Mouse (Mus musculus) left cerebral cortex, postnatal 10 days (tissue): ENCODE data around the gene 4930544D05Rik. TPM values are rescaled to one million over a fixed set of nuclear protein-coding genes. Genes with fewer than 3 reads are reported as not detected.

ENCODE experiments used
- total RNA-seq, 2 experiments: library from RNA; stranded (reverse); gene quantifications; 2 replicates each; pipeline ENCODE4 v1.2.3; 2021

The 4930544D05Rik gene
- total RNA-seq, 2 experiments from 2014 or later, result 0.45 to 1.1 TPM

Other genes starting within 250 kb of the 4930544D05Rik start
- 10 to 100 TPM; 48.1 to 48.6 TPM for gene Pelp1, start 205.8 kb upstream of the 4930544D05Rik start, total RNA-seq
- gene Arrb2, start 183.2 kb upstream of the 4930544D05Rik start, total RNA-seq, result 10 to 100 TPM; 75.3 to 76.9 TPM
- 10 to 100 TPM; 20.7 to 23.1 TPM for gene Med11, start 163.9 kb upstream of the 4930544D05Rik start, total RNA-seq
- 1 to 10 TPM; 1.0 to 1.1 TPM for gene Zmynd15, start 156.4 kb upstream of the 4930544D05Rik start, total RNA-seq
- under 1 TPM; 0.69 to 0.71 TPM for gene Cxcl16, start 155.9 kb upstream of the 4930544D05Rik start, total RNA-seq
- gene Tm4sf5, start 110.6 kb upstream of the 4930544D05Rik start, total RNA-seq, result 1 to 10 TPM; 1.4 to 1.5 TPM
- gene Vmo1, start 101.2 kb upstream of the 4930544D05Rik start, total RNA-seq, result not detected
- not detected for gene Gltpd2, start 96.7 kb upstream of the 4930544D05Rik start, total RNA-seq
- 100 to 1,000 TPM; 218 to 220 TPM for gene Psmb6, start 90.5 kb upstream of the 4930544D05Rik start, total RNA-seq
- gene Gm40193, start 82.9 kb upstream of the 4930544D05Rik start, total RNA-seq, result not detected
- gene Pld2, start 75.8 kb upstream of the 4930544D05Rik start, total RNA-seq, result 10 to 100 TPM; 21.4 to 24.5 TPM
- 100 to 1,000 TPM; 252 to 262 TPM for gene Mink1, start 53.0 kb upstream of the 4930544D05Rik start, total RNA-seq
- under 1 TPM in 1 of 2 experiments, not detected in 1; 0.75 TPM for gene Chrne, start 3.4 kb downstream of the 4930544D05Rik start, total RNA-seq
- not detected for gene Gp1ba, start 23.3 kb downstream of the 4930544D05Rik start, total RNA-seq
- gene Rnf167, start 31.4 kb downstream of the 4930544D05Rik start, total RNA-seq, result 10 to 100 TPM; 62.2 to 62.7 TPM
- 100 to 1,000 TPM; 112 to 121 TPM for gene Slc25a11, start 31.6 kb downstream of the 4930544D05Rik start, total RNA-seq
- gene Pfn1, start 38.8 kb downstream of the 4930544D05Rik start, total RNA-seq, result 100 to 1,000 TPM; 286 to 295 TPM
- 10 to 100 TPM in 1 of 2 experiments, 1 to 10 TPM in 1; 9.2 to 10.9 TPM for gene Eno3, start 41.4 kb downstream of the 4930544D05Rik start, total RNA-seq
- gene Spag7, start 53.6 kb downstream of the 4930544D05Rik start, total RNA-seq, result 10 to 100 TPM; 50.1 to 52.9 TPM
- 100 to 1,000 TPM; 151 to 152 TPM for gene Camta2, start 72.3 kb downstream of the 4930544D05Rik start, total RNA-seq
- gene Inca1, start 84.3 kb downstream of the 4930544D05Rik start, total RNA-seq, result 1 to 10 TPM; 1.2 to 2.0 TPM
- gene Kif1c, start 84.7 kb downstream of the 4930544D05Rik start, total RNA-seq, result 10 to 100 TPM; 38.6 to 41.8 TPM
- 10 to 100 TPM; 13.8 to 15.8 TPM for gene Zfp3, start 148.4 kb downstream of the 4930544D05Rik start, total RNA-seq
- gene Scimp, start 196.7 kb downstream of the 4930544D05Rik start, total RNA-seq, result not detected
- gene Rabep1, start 228.9 kb downstream of the 4930544D05Rik start, total RNA-seq, result 100 to 1,000 TPM; 113 to 115 TPM